Mouse (Mus musculus) regulatory T cell (primary cell): ENCODE measurements around the gene Pigg.
"Not testable (repeated sequence)": the region's sequence is repeated elsewhere in the genome, so short reads cannot be mapped to it uniquely, and the experiment has no call there.

ENCODE experiments used
- in situ Hi-C: fragments of 300-600 bp; cut with MboI, MseI; formaldehyde crosslinking; loops from one replicate; pipeline ENCODE4 v1.15.1; 2025; ENCODE audit warnings: high pct_unique_total_duplicates

Gene Pigg

DNA sequence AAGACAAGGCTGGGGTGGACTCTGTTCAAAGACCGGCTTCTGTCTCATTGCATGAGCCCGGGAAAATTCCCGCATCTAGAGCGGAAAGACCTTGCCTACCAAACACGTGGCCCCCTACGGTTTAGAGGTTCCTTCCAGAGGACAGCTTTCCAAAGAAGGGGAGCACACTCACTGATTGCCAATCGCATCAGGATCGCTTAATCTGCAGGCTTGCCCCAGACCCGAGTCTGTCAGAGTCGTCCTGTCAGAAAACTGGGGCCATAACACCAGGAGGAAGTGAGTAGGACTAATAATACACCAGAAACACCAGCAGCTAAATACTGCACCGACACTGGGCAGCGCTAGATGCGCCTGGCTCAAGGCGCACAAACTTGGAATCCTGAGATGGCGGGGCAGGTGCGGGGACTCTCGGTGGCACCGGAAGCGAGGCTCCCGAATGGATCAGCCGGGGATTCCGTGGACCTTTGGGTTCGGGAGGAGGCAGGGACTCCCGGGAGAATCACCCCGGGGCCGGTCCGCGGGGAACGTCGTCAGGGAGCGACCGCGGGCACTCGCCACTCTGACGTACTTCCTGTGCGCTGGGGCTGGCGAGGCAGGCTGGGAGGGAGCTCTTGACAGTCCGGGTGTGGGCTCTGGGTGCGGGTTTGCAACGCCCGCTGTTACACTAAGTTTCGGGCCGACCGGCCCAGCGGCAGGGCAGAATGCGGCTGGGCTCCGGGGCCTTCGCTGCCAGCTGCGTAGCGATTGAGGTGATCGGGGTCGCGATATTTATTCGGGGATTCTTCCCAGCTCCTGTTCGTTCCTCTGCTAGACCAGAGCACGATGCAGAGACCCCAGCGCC, at the start of gene Pigg:
Gene Pigg, plus strand, starts transcription at position 386 of the 841 bp plus-strand sequence.
- in situ Hi-C loops: no loop called here

DNA sequence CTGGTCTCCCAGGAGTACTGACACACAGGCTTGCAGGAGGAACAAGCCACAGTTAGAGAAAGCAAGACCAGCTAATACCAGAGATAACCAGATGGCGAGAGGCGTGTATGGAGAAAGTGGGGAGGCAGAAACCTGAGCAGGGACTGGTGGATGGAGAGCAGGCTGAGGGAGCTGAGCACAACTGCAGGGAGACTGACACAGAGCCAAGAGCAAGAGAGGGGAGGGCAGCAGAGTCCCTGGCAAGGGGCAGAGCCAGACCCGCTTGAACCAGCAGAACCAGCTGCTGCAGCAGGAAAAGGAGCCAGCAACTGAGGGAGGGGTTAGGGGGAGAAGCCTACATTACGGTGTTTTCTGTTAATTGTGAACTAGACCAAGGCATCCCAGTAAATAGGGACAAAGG, 49.7 kb upstream of the Pigg start:
- in situ Hi-C loops: no loop called here

DNA sequence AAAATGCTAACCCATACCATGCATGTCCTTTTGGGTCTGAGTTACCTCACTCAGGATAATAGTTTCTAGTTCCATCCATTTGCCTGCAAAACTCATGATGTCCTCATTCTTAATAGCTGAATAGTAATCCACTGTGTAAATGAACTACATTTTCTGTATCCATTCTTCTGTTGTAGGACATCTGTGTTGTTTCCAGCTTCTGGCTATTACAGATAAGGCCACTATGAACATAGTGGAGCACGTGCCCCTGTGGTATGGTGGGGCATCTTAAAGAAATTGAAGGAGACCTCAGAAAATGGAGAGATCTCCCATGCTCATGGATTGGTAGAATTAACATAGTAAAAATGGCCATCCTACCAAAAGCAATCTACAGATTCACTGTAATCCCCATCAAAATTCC, 48.6 kb upstream of the Pigg start:
- in situ Hi-C loops: not testable (repeated sequence)

DNA sequence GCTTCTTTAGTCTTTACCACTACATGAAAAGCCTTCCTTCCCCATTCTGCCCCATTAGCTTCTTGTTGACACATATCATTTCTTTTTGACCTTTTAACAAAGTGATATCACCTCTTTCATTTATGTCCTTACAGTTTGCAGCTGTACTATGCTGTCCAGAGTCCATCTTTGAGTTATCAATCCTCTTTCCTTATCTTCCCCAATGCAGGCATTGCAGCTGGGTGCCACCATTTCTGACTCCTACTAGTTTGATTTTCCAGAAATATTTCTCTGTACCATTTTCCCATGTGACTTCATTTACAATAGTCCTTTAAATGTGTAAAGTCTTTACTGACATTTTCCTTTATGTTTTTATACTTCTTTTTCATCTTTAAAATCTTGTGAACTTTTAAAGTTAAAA, 45.4 kb upstream of the Pigg start:
- in situ Hi-C loops: no loop called here

DNA sequence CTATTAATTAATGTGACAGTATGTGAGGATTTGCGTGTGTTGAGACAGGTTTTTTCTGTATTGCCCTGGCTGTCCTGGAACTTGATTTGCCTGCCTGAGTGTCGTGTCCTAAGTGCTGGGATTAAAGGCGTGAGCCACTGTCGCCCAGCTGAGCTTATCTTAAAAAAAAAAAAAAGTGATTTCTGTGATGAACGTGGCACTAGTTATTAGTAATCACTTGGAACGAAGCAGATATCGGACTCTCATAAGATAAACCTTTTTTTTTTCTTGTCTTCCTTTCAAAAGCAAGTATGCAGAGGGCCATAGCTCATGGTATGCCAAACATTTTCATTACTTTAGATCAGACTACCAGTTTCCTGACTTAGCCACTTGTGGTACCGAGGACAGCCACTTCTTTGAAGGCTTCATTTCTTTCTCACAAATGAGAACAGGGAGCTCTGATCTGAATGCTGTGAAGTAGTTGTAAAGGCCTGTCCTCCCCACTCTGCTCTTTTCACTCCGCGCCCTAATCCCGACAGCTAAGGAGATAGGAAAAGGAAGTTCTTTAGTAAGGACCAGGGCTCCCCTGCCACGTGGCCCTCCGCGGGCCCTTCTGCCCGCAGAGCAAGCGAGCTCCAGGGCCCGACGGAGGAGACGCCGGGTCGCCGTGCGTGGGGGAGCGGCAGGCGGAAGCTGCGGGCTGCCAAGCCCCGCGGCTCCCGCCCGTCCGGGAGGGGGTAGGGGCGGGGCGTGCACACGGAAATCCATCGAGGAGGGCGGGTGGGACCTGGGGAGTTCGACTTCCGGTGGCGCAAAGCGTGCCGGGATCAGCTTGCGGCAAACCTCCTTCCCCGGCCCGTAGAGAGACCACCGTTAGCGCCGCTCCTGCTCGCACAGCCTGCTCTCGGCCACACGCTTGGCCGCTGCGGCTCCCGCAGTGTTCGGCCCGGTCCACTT, 44.0 kb upstream of the Pigg start, which contains the start of gene Dr1:
Gene Dr1, plus strand, starts transcription at position 771 of the 936 bp plus-strand sequence.
- in situ Hi-C loops: no loop called here

DNA sequence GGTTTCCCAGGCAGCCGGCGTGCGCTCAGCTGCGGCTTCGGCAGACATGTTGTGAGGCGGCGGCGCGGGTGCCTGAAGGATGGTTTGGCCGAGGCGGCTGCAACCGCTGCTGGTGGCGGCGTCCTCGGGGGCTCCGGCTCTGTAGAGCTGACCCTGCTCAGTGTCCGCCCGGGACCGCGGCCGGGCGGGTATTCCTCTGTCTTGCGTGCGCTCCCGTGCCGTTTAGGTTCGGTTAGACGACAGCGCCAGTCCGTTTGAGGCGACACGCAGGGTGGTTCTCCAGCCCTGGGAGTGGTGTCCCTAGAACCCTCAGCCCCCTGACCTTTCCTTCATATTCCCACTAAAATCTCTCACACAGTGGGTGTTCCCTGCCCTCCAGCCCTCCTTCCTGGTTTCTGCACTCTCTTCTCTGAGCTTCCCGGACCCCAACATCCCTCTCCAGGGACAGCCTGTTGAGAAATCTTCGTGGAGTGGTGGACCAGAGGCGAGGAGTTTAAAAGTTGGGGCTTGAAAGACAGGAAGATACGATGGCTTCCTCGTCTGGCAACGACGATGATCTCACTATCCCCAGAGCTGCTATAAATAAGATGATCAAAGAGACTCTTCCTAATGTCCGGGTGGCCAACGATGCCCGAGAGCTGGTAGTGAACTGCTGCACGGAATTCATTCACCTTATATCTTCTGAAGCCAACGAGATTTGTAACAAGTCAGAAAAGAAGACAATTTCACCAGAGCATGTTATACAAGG, 43.2 kb upstream of the Pigg start:
- in situ Hi-C loops: no loop called here

DNA sequence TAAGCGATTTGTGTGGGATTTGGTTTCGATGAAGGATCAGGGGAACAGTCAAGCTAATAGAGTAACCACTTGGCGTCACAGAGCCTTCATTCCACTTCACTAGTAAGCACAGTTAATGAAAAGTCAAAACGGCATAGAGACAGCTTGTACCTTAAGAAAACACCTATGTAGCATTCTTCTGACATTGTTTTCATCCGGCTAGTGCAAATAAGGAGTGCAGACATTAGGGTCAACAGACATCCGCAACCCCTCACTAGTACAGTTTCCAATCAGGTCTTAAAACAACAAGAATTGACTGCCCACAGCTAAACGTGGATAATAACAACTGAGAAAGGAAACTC, 42.6 kb upstream of the Pigg start:
- in situ Hi-C loops: no loop called here

DNA sequence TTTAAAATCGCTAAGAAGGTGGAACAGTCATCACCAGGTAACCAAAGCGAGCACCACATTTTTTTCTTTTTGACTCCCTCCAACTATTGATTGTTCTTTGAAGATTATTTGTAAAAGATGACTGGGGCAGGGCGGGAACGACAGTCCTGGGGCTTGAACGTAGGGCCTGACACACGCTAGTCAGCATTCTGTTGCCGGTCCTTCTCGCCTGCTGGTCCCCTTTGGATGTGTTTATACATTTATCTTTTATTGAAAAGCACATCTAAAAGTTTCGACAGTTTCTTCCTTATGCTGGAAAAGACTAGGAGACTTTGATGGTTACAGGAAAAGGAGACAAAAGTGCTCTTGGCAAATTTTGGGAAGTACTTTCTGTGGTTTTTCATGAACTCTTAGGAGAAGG, 42.0 kb upstream of the Pigg start:
- in situ Hi-C loops: no loop called here

DNA sequence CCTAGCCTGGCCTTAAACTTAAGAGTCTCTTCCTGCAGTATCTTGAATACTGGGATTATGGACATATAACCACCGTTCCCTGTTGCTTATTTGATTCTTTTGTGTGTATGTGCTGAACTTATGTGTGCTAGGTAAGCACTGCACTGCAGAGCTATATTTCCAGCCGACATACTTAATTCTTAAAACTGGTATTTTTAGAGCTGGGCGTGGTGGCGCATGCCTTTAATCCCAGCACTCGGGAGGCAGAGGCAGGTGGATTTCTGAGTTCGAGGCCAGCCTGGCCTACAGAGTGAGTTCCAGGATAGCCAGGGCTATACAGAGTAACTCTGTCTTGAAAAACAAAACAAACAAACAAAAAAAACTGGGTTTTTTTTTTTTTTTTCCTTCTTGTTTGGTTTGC, 41.1 kb upstream of the Pigg start:
- in situ Hi-C loops: not testable (repeated sequence)

DNA sequence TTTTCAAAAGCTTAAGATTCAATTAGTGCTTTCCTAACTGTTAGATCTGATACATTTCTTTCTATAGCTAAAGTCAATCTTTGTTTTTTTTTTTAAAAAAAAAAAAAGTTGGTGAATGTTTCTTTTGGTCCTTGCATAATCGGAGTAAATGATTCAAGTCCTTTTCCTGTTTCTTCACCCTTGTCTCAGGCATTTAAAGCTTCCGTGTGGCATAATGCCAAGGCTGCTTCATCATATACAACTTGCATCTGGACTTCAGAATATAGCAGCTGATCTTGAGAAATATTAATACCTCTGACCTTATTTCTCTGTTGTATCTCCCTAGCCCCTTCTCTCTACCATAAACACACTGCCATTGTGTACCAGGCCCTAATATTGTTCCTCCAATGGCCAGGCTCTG, 25.5 kb upstream of the Pigg start:
- in situ Hi-C loops: no loop called here

DNA sequence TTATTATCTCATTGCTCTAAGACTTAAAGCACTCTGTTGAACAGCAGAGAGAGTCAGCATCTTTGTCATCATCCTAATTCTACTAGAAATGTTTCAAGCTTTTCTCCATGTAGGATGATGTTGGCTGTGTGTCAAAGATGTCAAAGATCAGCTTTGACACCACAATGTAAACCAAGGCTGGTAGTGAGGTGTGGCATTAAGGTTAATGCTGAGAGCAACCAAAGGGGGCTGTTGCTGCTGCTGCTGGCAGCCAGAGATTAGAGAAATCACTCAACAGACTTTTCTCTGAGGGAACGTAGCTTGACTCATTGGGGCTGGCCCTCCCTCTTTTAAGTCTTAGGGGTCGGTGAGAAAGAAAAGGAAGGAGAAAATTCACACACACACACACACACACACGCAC, 10.8 kb upstream of the Pigg start:
- in situ Hi-C loops: no loop called here

DNA sequence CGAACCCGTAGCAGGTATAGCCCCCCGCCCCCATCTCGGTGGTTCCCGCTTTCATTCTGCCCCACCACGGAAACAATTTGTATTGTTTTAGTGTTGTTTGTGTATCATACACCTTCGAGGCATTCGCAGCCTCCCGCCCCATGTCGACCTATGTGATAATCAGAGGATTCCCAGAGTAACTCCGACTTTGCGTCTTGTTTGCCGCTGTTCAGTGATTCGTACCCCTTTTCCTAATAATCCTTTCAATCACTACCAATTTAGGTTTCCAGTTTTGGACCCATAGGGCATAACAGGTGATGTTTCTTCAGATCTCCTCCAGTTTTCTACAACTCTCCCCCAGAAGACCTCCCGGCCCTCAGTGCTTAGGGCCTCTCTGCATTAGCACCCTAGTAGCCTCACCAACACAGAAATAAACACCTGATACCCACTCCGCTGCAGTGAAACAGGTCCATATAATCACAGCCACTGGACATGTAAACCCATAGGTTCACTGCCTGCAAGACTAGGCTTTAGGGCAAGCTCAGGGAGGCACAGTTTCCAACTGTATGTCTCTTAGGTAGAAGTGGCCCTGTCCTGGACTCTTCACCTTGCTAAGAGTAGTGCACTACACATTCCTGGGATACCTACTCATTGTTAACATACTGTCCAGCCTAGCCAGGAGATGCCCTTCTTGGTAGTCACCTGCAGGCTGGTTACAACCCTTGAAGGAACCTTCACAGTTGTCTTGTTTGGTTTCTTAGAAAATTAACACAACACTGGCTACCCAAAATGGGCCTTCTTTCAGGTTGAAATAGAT, 854 bp downstream of the Pigg start:
- in situ Hi-C loops: no loop called here

DNA sequence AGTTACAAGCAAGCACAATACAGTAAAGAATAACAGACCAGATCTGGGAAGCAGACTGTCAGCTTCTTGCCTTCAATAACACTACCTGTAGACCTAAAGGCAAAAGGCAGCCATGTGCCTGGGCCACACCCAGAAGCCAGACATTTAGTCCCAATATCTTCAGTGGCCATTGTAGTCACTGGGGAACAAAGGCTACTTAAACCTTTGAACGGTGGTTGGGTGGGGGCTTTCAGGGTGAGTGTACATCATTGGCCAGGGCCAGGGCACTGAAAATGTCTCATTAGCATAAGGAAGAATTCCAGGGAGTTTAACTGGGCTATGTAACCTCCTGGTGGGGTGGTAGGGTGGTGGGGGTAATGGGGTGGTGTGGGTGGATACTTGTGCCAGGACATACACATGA, 18.6 kb downstream of the Pigg start:
- in situ Hi-C loops: no loop called here

DNA sequence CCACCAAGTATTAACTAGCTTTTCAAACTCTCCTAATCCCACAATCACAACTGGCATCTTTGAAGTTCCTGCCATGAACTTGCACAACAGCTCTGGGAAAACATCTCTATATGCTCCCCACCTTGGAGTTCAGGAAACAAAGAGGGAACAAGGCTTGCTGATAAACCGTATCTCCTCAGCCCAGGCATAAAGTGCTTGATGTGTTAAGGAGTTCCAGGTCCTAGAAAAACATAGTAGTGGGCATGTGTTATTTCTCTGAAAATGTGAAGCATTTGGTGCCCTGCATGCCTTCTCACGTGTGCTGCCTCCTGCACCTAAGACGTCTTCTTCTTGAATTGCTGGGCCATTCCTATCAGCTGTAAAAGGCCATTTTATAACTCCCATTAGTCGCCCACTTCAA, 25.0 kb downstream of the Pigg start:
- in situ Hi-C loops: no loop called here

DNA sequence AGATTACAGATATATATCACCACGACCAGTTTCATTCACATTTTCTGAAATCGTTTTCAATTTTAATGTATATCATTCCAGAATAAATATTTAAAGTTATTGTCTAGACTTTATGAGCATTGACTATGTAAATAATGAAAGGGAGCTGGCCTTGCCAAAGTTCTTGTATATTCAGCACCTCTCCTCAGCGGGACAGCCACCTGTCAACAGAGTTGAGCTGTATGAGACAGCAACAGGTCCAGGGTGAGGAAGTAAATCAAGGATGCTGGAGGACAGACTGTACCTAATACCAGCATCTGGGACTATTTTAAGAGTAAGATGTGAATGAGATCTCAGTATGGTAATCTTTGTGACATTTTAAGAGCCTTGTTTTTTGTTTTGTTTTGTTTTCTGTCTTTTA, 25.6 kb downstream of the Pigg start:
- in situ Hi-C loops: no loop called here

DNA sequence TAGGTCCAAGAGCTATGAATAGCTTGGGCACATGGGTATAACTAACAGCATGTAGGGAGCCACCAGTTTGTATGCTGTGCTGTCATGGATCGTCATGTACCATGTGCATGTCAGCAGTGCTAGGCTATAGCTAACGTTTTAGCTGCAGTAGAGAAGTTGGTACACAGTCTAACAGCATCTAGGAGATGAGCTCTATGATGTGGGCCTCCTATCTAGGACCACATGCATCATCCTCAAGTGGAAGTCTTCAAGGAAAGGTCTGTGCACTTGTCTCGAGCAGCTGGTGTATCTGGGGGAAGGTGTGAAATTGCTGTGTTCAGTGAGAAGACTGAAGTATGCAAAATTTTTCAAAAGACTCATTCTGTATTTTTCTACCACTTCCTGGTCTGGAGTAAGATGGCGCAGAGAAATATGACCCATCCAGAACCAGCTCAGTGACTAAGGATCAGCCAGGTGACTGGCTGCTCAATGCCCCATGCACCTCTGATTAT, 31.3 kb downstream of the Pigg start:
- in situ Hi-C loops: no loop called here

DNA sequence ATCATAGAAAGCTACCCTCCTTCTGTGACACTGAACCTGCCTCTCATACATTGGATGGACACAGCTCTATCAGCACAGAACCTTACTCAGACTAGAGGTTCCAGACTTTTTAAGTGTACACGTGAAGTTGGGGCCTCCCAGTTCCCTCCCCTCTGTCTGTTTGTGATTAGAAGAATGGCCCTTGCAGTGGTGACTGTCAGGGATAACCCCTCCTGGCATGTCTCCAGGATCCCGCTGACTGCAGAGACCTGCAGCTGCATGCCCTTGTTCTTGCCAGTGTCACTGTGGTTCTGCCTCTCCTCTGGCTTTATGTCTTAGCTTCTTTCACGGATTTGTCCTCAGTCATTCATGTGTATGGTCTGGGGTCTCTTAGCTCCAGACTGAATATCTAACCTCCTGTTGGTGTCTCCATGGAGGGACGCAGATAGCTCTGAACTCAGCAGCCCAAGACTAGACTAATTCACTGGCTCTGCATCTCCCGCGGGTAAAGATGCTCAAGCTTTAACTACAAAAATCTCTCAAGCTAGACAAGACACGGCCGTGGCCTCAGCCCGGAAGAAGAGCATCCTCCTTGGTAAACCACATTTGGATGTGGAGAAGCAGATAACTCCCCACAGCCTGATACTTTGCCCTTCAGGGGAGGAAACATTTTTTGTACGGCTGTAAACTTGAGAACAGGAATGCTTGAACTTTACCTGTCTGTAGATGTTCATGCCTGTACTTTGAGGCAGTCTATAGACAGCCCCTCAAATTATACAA, 33.1 kb downstream of the Pigg start:
- in situ Hi-C loops: no loop called here

DNA sequence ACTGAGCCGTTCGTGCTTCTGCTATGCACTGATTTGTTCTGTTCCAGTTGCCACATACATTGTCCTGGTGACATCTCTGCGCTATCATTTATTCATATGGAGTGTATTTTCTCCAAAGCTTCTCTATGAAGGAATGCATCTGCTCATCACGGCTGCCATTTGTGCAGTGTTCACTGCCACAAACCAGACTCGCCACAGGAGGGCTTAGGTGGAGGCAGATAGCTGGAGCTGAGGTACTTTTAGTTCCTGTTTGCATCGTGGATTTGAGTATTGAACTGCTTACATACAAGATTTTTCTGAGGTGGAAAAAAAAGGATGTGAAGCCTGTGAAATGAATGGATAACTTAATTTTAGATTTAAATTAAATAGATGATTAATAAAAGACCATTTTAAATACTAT, 35.4 kb downstream of the Pigg start:
- in situ Hi-C loops: no loop called here

DNA sequence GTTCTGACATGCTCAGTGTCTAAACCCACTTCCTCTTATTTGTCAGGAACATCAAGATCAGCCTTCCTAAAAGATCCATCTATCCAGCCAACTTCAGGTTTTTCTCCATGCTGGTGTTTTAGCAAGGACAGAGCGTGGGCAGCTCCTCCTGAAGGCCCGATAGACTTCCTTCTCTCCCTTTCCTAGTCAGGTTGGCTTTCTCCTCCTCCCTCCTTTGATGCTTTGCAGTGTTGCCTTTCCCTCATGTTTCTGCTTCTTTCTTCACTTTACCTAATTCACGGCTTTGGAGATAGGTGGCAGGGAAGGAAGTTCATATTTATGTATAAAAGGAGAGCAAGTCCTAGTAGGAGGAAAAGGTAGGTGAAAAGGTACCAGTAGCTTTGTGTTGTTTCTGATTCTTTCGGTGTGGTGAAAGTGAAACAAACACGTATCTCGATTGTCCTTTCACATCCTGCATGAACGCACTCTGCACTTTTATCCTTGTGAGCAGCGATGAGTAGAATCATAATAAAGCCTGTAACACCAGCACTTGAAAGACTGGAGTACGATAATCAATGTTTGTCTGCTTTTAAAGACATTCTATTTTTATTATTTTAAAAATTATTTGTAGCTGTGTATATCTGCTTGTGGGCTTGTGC, 37.2 kb downstream of the Pigg start:
- in situ Hi-C loops: no loop called here

DNA sequence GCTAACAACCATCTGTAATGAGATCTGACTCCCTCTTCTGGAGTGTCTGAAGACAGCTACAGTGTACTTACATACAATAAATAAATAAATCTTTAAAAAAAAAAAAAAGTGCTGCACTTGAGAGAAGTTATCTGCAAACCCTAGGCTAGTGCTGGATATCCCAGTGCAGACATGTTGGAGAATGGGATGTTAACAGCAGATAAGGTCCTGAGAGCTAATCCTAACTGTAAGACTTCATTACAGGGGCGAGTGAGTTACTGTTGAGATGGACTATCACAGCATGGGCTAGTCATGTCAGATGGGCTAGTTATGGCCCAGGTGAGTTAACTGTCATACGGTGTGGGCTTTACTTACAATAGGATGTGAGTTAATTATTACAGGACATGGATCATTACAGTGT, 41.6 kb downstream of the Pigg start:
- in situ Hi-C loops: no loop called here
